Mouse (Mus musculus): Measurements from ENCODE around the gene Prorsd1.
"Not testable (repeated sequence)": the region's sequence is repeated elsewhere in the genome, so short reads cannot be mapped to it uniquely, and the experiment has no call there.

Gene Prorsd1

GRCm38 (mm10) chr11:29514682-29515412 lies at the start of gene Prorsd1:
Gene Prorsd1, minus strand, starts transcription at chr11:29515033.
- peak; percentile 95 for DNase-seq (ENCODE audit: low read depth)

GRCm38 (mm10) chr11:29563406-29563805 lies 48.6 kb upstream of the Prorsd1 start:
- DNase-seq (ENCODE audit: low read depth), result no peak

- peak; percentile 34 for DNase-seq (ENCODE audit: low read depth)
Measured at GRCm38 (mm10) chr11:29560990-29561389, 46.2 kb upstream of the Prorsd1 start.

- no peak for DNase-seq (ENCODE audit: low read depth)
Measured at GRCm38 (mm10) chr11:29560452-29560851, 45.6 kb upstream of the Prorsd1 start.

GRCm38 (mm10) chr11:29549425-29549778 lies 34.6 kb upstream of the Prorsd1 start:
- peak; percentile 86 for DNase-seq (ENCODE audit: low read depth)

- DNase-seq (ENCODE audit: low read depth), result peak; percentile 71
Measured at GRCm38 (mm10) chr11:29548504-29549424, 33.9 kb upstream of the Prorsd1 start.

GRCm38 (mm10) chr11:29547752-29548503 lies 33.1 kb upstream of the Prorsd1 start, which contains the start of the genes Clhc1 and Rps27a:
Gene Clhc1, plus strand, starts transcription at chr11:29547950.
Gene Rps27a, minus strand, starts transcription at chr11:29548109.
- peak; percentile 97 for DNase-seq (ENCODE audit: low read depth)

GRCm38 (mm10) chr11:29547249-29547751 lies 32.5 kb upstream of the Prorsd1 start:
- no peak for DNase-seq (ENCODE audit: low read depth)

- DNase-seq (ENCODE audit: low read depth), result peak; percentile 24
Measured at GRCm38 (mm10) chr11:29546762-29547161, 31.9 kb upstream of the Prorsd1 start.

GRCm38 (mm10) chr11:29546297-29546696 lies 31.5 kb upstream of the Prorsd1 start:
- peak; percentile 48 for DNase-seq (ENCODE audit: low read depth)

GRCm38 (mm10) chr11:29545150-29545752 lies 30.4 kb upstream of the Prorsd1 start:
- DNase-seq (ENCODE audit: low read depth), result not testable (repeated sequence)

- DNase-seq (ENCODE audit: low read depth), result peak; percentile 17
Measured at GRCm38 (mm10) chr11:29544225-29544945, 29.6 kb upstream of the Prorsd1 start.

GRCm38 (mm10) chr11:29538201-29538600 lies 23.4 kb upstream of the Prorsd1 start:
- DNase-seq (ENCODE audit: low read depth), result no peak

- peak; percentile 90 for DNase-seq (ENCODE audit: low read depth)
Measured at GRCm38 (mm10) chr11:29525988-29526794, 11.4 kb upstream of the Prorsd1 start, which contains the start of gene Mtif2. Gene Mtif2, plus strand, starts transcription at chr11:29526408.

GRCm38 (mm10) chr11:29514325-29514681 lies 530 bp downstream of the Prorsd1 start:
- DNase-seq (ENCODE audit: low read depth), result peak; percentile 72

GRCm38 (mm10) chr11:29512818-29513535 lies 1.9 kb downstream of the Prorsd1 start:
- DNase-seq (ENCODE audit: low read depth), result no peak

- DNase-seq (ENCODE audit: low read depth), result no peak
Measured at GRCm38 (mm10) chr11:29509421-29509820, 5.4 kb downstream of the Prorsd1 start.

- peak; percentile 26 for DNase-seq (ENCODE audit: low read depth)
Measured at GRCm38 (mm10) chr11:29504899-29505625, 9.8 kb downstream of the Prorsd1 start.

Data from 416B (cell line).